Mouse (Mus musculus) lung, adult 2 months (tissue): ENCODE measurements at regions not wholly inside any gene's neighbourhood (a gene's known extent, or its start where the extent isn't known, plus 50 kb on each side); places are given as distances from the start of the nearest gene placed in this dataset.

Experiments
- CTCF ChIP-seq: fragments of 200-500 bp; IDR thresholded peaks from 2 replicates; pipeline ENCODE4 v1.5.1; 2011; ENCODE audit warnings: mild to moderate bottlenecking, low read length, control low read depth; ENCODE audit not compliant: insufficient read depth
- POLR2A ChIP-seq: fragments of 200-500 bp; IDR thresholded peaks from 2 replicates; pipeline ENCODE4 v1.6.1; 2011; ENCODE audit warnings: low read depth, mild to moderate bottlenecking, control low read depth, low read length, borderline replicate concordance; ENCODE audit errors: extremely low read depth

GRCm38 (mm10) chr9:113524307-113524706 lies 183.8 kb downstream of the Pdcd6ip start:
- TF ChIP-seq POLR2A = no peak
- no peak for TF ChIP-seq CTCF
